Mouse (Mus musculus) ZHBTc4 (cell line): ENCODE measurements around the gene Dync2h1.
A peak's percentile ranks its signal among the peaks of the same experiment; 100 is the strongest.
"Not testable (repeated sequence)": the region's sequence is repeated elsewhere in the genome, so short reads cannot be mapped to it uniquely, and the experiment has no call there.

Experiments
- DNase-seq: peaks from one replicate; pipeline ENCODE4 v3.0.0-alpha.2; 2011; ENCODE audit warnings: low read depth, low spot score

Gene Dync2h1

DNA sequence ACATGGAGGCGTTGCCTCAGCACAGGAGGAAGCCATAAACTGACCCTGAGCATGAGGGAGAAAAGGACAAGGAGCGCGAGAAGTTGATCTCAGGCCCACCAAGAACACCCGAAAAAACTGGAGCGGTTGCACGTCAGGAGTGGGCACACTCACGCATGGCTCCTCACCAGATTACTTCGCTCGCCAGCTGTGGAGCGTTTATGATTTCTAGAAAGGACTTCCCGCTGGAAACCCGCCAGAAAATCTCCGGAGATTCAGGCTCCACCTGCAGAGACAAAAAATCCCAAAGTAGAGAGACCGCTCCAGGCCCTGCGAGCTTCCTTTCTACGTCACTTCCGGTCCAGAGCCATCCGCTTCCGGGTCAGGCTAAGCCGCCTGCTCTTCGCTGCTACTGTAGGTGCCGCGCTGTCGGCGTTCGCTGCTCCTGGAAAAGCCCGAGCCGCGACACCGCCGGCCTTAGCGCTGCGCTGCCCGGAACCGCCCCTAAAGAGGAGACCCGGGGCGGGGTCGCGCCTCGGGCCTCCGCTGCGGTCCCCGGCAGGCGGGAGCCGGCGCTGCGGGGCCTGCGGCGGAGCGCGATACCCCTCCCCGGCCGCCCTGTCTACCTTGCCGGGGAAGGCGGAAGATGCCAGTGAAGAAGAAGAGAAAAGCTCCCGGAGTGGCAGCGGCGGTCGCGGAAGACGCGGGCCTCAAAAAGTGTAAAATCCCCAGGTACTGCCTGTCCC, at the start of gene Dync2h1, which contains the start of gene Dcun1d5:
Dync2h1 (minus strand) TSS at position 275 of the 725 bp plus-strand sequence.
Dcun1d5 (plus strand) TSS at position 349 of the 725 bp plus-strand sequence.
- peak; percentile 96 for DNase-seq

DNA sequence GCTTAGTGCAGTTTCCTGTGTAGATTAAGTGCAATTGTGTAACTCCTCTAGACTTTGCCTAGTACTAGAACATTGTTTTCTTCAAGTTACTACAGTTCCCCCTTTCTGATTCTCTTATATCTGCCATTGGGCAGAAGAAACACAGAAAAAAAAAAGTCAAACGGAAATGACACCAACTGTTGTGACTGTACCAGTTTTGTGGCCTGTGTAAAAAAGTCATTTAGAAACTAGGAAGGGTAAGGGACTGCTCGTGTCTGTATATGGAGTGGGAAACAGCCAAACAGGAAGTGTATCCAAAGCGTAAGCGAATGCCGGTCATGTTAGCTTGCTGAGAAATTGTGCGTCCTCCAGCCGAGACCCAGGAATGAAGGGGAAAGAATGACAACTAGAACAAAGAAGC, 37.2 kb upstream of the Dync2h1 start:
- no peak for DNase-seq

DNA sequence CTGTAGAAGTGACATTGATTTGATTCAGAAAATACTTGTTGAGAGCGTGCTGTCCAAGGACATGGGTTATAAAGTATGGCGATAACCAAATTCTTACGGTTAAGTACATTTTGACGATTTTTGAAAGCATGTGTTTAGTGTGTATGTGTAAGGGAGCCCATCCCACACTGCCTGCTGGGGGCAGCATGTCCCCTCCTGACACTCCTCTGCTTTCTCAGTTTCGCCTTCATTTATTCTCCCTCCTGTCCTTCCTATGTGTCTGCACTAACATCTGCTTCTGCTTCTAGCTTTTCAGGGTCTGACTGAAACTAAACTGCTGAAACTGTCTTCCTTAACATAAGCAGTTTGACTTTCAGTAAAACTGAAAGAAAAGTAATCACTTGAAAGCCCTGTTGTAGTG, 36.8 kb upstream of the Dync2h1 start:
- DNase-seq = no peak

DNA sequence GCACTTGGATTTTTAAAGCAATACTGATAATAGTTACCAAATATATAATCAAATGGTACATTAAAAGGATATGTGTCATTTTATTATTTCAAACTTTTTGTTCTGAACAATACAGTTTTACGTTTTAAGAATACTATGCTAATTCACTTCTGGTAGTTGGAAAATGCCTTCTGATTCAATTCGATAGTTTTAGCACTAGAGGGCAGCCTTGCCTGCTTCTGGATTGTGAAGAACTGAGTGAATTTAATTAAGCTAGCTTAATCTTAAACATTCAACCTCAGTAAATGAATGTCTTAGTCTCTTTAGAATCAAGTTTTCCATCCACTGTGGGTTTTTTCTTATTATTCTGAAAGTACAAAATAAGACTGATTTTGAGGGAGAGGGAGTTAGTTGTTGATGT, 32.0 kb upstream of the Dync2h1 start:
- peak; percentile 43 for DNase-seq

DNA sequence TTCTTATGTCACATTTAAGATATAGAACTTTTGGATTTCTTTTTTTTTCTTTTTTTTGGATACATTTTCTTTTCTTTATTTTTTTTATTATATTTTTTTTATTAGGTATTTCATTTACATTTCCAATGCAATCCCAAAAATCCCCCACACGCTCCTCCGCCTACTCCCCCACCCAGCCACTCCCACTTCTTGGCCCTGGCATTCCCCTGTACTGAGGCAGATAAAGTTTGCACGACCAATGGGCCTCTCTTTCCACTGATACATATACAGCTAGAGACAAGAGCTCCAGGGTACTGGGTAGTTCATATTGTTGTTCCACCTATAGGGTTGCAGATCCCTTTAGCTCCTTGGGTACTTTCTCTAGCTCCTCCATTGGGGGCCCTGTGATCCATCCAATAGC, 6.4 kb upstream of the Dync2h1 start:
- not testable (repeated sequence) for DNase-seq

DNA sequence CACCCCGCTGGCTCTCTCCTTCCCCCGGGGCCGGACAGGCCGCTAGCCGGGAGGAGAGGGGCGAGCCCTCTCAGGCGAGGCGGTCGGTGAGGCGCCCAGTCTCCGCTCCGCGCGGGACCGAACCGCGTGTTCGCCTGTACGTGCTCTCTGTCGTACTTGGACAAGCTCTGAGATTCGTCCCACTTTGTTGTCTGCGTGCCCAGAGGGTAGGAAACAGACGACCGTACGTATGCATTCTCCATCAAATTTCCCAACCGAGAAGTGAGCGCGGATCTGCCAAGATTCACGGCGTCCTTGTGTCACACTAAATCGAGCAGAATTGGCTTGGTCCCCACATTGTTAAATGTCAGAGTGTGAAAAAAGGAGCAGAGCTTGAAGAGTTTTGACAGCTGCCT, 648 bp upstream of the Dync2h1 start:
- DNase-seq = peak; percentile 56

DNA sequence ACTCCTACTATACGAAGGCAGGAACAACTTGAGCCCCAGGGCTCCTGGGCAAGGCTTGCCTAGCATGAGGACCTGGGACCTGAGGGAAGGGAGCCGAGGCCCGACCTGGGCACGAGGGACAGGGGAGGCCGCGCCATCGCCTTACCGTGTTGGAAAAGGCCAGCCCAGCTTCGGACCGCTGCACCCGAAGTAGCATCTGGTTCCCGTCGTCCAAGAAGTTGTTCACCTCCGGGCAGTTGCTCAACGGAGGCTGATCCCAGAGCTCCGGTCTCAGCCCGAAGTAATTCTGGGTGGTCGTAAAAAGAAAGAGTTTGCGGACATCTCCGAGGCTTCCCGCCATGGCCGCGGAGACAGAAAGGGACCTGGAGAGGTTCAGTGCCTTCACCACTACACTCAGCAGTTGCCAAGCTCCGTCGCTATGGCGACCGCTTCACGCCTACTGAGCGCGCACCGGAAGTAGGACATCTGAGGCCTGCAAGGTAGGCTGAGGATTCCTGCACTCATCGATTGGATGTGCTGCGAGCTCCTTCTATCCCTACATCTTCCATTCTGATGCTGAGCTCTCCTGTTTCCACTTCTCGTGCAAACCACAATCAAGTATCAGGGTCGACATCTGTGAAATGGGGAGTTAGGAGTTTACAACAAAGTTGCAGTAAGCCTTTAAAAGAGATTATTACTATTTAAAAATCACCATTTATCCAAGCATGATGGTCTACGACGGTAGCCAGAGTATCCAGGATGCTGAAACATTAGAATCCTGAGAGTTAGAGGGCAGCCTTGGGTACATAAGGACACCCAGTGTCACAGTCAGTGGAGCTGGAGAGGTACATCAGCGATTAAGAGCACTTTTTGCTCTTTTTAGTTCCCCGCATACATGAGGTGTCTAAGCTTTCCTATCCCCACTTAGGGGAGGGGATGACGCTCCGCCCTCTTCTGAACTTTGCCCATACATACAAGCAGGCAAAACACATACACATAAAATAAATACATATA, 7.3 kb downstream of the Dync2h1 start:
- DNase-seq = peak; percentile 96

DNA sequence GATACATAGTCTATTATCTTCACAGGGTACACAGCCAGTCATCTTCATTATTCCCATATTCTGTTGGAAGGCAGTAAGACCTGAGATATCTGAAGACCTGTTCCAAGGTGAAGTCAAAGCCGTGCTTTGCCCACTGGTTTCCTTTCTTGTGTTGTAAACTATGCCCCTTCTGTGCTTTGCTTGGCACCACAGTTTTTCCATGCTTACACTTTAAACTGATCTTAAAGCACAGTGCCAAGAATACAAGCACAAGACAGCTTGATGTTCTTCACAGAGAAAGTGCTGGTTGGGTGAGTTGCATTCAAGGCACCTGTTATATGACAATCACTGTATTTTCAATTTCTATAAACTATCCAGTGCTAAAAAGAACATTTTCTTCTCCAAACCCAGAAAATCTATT, 10.5 kb downstream of the Dync2h1 start:
- no peak for DNase-seq

DNA sequence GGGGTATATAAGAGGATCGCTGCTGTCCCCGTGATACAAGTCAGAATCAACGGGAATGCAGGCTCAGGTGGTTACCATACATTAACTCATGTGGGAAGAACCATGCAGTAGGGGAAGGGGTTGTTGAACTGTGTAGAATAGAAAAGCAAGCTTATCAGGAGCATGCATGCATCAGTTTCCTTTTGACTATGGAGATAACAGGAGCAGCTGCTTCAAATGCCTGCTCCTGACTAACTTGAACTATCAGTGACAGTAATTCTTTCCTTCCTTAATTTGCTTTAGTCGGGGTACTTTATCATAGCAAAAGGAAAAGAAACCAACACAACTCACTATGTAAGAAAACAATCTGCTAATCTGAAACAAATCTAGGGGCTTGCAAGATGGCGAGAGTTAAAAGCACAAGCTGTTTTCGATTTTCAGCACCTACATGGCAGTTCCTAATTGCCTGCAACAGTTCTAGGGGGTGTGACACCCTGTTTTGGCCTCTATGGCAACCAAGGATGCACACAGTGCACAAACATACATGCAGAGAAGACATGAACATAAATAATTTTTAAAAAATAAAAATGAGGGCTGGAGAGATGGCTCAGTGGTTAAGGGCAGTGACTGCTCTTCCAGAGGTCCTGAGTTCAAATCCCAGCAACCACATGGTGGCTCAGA, 16.8 kb downstream of the Dync2h1 start:
- DNase-seq = no peak

DNA sequence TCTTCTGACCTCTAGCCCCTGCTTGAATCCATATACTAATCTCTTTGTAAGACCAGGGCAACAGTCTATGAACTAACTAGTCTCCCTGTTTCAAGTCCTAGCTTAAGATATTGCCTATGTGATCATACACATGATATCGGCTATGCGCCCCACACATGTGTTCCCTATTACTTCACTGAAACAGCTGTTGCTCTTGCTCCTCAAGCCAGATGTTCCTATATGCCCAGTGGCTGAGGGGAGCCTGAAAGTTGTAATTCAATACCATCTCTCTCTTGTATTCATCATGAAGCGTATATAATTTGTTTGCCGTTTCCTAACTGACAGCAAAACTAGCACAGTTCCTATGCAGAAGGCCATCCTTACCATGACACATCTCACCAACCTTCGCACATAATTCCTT, 23.6 kb downstream of the Dync2h1 start:
- DNase-seq = no peak

DNA sequence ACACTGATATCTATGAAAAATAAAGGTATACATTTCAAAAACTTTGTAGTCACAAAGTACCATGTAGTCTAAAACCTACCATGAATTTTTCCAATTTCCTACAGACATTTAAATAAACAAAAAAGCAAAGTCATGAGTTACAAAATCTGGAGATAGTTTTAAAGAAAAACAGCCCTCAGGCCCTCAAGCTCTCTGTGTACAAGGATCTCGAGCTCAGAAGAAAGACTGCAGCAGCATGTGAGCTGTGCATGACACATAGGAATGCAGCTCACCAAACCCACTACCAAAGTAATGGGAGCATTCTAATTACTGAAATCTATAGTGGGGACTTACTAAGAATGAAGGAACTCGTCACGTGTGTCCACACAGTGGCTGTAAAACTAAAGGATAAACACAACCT, 24.5 kb downstream of the Dync2h1 start:
- DNase-seq = no peak

DNA sequence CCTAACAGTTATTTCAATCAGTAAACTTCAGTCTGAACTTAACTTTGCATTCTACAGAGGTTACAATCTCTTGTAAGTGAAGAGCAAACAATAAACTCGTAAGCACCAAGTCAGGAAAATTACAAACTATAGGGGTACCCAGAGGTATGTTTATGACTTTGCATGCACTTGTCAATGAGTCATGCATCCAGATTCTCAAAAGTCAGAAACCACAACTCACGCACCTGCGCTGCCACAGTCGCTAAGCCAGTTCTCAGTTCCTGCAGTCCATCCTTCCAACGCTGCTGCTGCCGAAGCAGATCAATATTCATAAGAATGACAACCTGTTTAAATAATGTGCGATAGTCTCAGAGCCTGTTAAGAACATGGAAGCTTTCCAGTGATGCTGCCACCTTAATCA, 25.6 kb downstream of the Dync2h1 start:
- DNase-seq = no peak

- DNase-seq = no peak
Measured at GRCm38 (mm10) chr9:7154391-7154790, 29.9 kb downstream of the Dync2h1 start.

GRCm38 (mm10) chr9:7122863-7123262, 61.4 kb downstream of the Dync2h1 start:
- no peak for DNase-seq

GRCm38 (mm10) chr9:7110166-7110565, 74.1 kb downstream of the Dync2h1 start:
- no peak for DNase-seq

- peak; percentile 46 for DNase-seq
Measured at GRCm38 (mm10) chr9:7101361-7101760, 82.9 kb downstream of the Dync2h1 start.

GRCm38 (mm10) chr9:7074625-7075024, 109.6 kb downstream of the Dync2h1 start:
- DNase-seq = no peak

- DNase-seq = no peak
Measured at GRCm38 (mm10) chr9:7070846-7071245, 113.4 kb downstream of the Dync2h1 start.

GRCm38 (mm10) chr9:7050588-7050987, 133.7 kb downstream of the Dync2h1 start:
- peak; percentile 68 for DNase-seq

- no peak for DNase-seq
Measured at GRCm38 (mm10) chr9:7042635-7043273, 141.5 kb downstream of the Dync2h1 start.

DNA sequence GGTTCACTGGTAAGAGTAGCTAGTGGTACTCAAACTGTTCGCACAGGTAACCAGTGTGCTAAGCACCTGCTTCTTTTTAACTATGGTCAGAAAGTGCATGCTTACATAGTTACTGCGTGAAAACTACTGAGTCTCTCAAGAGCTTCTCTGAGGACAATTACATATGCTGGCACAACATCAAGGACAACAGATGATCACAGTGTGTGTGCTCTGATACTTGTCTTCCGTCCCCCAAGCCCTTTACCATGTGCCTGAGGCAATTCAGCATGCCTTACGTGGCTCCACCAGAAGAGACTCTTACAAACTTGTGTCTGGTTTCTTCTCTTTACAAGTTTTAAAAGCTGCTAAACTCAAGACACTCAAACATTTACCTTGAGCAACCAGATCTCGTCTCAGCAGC, 143.0 kb downstream of the Dync2h1 start:
- DNase-seq = no peak

GRCm38 (mm10) chr9:7032553-7032952, 151.7 kb downstream of the Dync2h1 start:
- DNase-seq = no peak
